Mouse (Mus musculus): ENCODE measurements around the gene Armc12. TPM values are rescaled to one million over a fixed set of nuclear protein-coding genes. Genes with fewer than 3 reads are reported as not detected.

The Armc12 gene
- polyA plus RNA-seq, 1 experiment from 2014 or later: not detected

- H3K27me3 ChIP-seq (replicated peaks; ENCODE audit: low read depth, poor library complexity, severe bottlenecking): peaks cover 3% of the 10 kb centered on the region; the same call in 1 of the 2 replicates
- no peak overlapping the region for H3K4me3 ChIP-seq
- 66% methylated on average over 7 of the region's 7 CpGs for WGBS
- no peak for DNase-seq (ENCODE audit: low spot score)
- no peaks in the 10 kb centered on the region for H3K36me3 ChIP-seq (replicated peaks)
- peaks cover 13% of the 10 kb centered on the region for H3K4me1 ChIP-seq
- H3K9me3 ChIP-seq: peaks cover 2% of the 10 kb centered on the region; the same call in 1 of the 2 replicates
- no peak overlapping the region; the same call in 1 of the 2 replicates for H3K27ac ChIP-seq (replicated peaks)
These were observed 28.3 kb upstream of the Armc12 start for GRCm38 (mm10) chr17:28502196-28502821.

GRCm38 (mm10) chr17:28504182-28504581, 26.4 kb upstream of the Armc12 start:
- peaks cover 7% of the 10 kb centered on the region; the same call in 1 of the 2 replicates for H3K27me3 ChIP-seq (replicated peaks; ENCODE audit: low read depth, poor library complexity, severe bottlenecking)
- DNase-seq (ENCODE audit: low spot score): no peak
- no peaks in the 10 kb centered on the region for H3K9me3 ChIP-seq
- H3K36me3 ChIP-seq (replicated peaks): no peaks in the 10 kb centered on the region
- WGBS: 78% methylated on average over 6 of the region's 6 CpGs
- no peak overlapping the region for H3K4me3 ChIP-seq
- H3K27ac ChIP-seq (replicated peaks): no peak overlapping the region
- peaks cover 19% of the 10 kb centered on the region for H3K4me1 ChIP-seq

- Histone ChIP-seq H3K27ac (replicated peaks) (no peak overlapping the region), H3K27me3 (replicated peaks; ENCODE audit: low read depth, poor library complexity, severe bottlenecking) (peaks cover 9% of the 10 kb centered on the region; the same call in 1 of the 2 replicates), H3K4me1 (peaks cover 25% of the 10 kb centered on the region), H3K9me3 (no peaks in the 10 kb centered on the region), H3K4me3 (no peak overlapping the region), H3K36me3 (replicated peaks) (no peaks in the 10 kb centered on the region)
- 94% methylated on average over 4 of the region's 4 CpGs for WGBS
- no peak for DNase-seq (ENCODE audit: low spot score)
These were observed 25.0 kb upstream of the Armc12 start for GRCm38 (mm10) chr17:28505591-28505990.

- H3K4me1 ChIP-seq: peaks cover 38% of the 10 kb centered on the region
- H3K9me3 ChIP-seq: no peaks in the 10 kb centered on the region
- no peak for DNase-seq (ENCODE audit: low spot score)
- WGBS: 15% methylated on average over 5 of the region's 5 CpGs
- H3K36me3 ChIP-seq (replicated peaks): no peaks in the 10 kb centered on the region
- peaks cover 15% of the 10 kb centered on the region; the same call in 1 of the 2 replicates for H3K27me3 ChIP-seq (replicated peaks; ENCODE audit: low read depth, poor library complexity, severe bottlenecking)
- H3K4me3 ChIP-seq: no peak overlapping the region
- peak overlapping the region; percentile 77 for H3K27ac ChIP-seq (replicated peaks)
These were observed 23.7 kb upstream of the Armc12 start for GRCm38 (mm10) chr17:28506895-28507294.

- Histone ChIP-seq H3K9me3 (no peaks in the 10 kb centered on the region), H3K27me3 (replicated peaks; ENCODE audit: low read depth, poor library complexity, severe bottlenecking) (peaks cover 19% of the 10 kb centered on the region), H3K4me1 (peaks cover 44% of the 10 kb centered on the region), H3K27ac (replicated peaks) (peak overlapping the region; percentile 77), H3K4me3 (no peak overlapping the region), H3K36me3 (replicated peaks) (no peaks in the 10 kb centered on the region)
- DNase-seq (ENCODE audit: low spot score): no peak
- 17% methylated on average over 5 of the region's 5 CpGs for WGBS
These were observed 23.1 kb upstream of the Armc12 start for GRCm38 (mm10) chr17:28507496-28507895.

GRCm38 (mm10) chr17:28510445-28511342, 19.9 kb upstream of the Armc12 start:
- H3K27ac ChIP-seq (replicated peaks): peak overlapping the region; percentile 84
- peaks cover 66% of the 10 kb centered on the region for H3K4me1 ChIP-seq

GRCm38 (mm10) chr17:28511616-28512541, 18.7 kb upstream of the Armc12 start:
- peak; percentile 60 for DNase-seq (ENCODE audit: low spot score)
- no peaks in the 10 kb centered on the region for H3K36me3 ChIP-seq (replicated peaks)
- peaks cover 57% of the 10 kb centered on the region for H3K27me3 ChIP-seq (replicated peaks; ENCODE audit: low read depth, poor library complexity, severe bottlenecking)
- H3K4me1 ChIP-seq: peaks cover 65% of the 10 kb centered on the region
- no peaks in the 10 kb centered on the region for H3K9me3 ChIP-seq
- peak overlapping the region; percentile 46 for H3K4me3 ChIP-seq
- 33% methylated on average over 9 of the region's 9 CpGs for WGBS
- peak overlapping the region; percentile 84 for H3K27ac ChIP-seq (replicated peaks)

More at GRCm38 (mm10) chr17:28510445-28511342, 19.9 kb upstream of the Armc12 start:
- Histone ChIP-seq H3K4me3 (peak overlapping the region; percentile 46), H3K9me3 (no peaks in the 10 kb centered on the region), H3K36me3 (replicated peaks) (no peaks in the 10 kb centered on the region), H3K27me3 (replicated peaks; ENCODE audit: low read depth, poor library complexity, severe bottlenecking) (peaks cover 45% of the 10 kb centered on the region)
- peak; percentile 45 for DNase-seq (ENCODE audit: low spot score)
- 5% methylated on average over 28 of the region's 28 CpGs for WGBS

- Histone ChIP-seq H3K27me3 (replicated peaks; ENCODE audit: low read depth, poor library complexity, severe bottlenecking) (peaks cover 58% of the 10 kb centered on the region), H3K36me3 (replicated peaks) (no peaks in the 10 kb centered on the region), H3K9me3 (no peaks in the 10 kb centered on the region), H3K27ac (replicated peaks) (peak overlapping the region; percentile 66), H3K4me3 (no peak overlapping the region), H3K4me1 (peaks cover 65% of the 10 kb centered on the region)
- 39% methylated on average over 6 of the region's 6 CpGs for WGBS
- no peak for DNase-seq (ENCODE audit: low spot score)
These were observed 17.9 kb upstream of the Armc12 start for GRCm38 (mm10) chr17:28512696-28513095.

GRCm38 (mm10) chr17:28513337-28513736, 17.3 kb upstream of the Armc12 start:
- peaks cover 70% of the 10 kb centered on the region for H3K4me1 ChIP-seq
- no peaks in the 10 kb centered on the region for H3K36me3 ChIP-seq (replicated peaks)
- H3K27ac ChIP-seq (replicated peaks): no peak overlapping the region
- no peak overlapping the region for H3K4me3 ChIP-seq
- WGBS: 77% methylated on average over 1 of the region's 1 CpGs
- no peaks in the 10 kb centered on the region for H3K9me3 ChIP-seq
- peaks cover 65% of the 10 kb centered on the region for H3K27me3 ChIP-seq (replicated peaks; ENCODE audit: low read depth, poor library complexity, severe bottlenecking)
- DNase-seq (ENCODE audit: low spot score): no peak

- H3K36me3 ChIP-seq (replicated peaks): no peaks in the 10 kb centered on the region
- H3K27ac ChIP-seq (replicated peaks): 0 out of 2 replicates have a peak overlapping the region, but pooled peaks have one; percentile 12
- no peaks in the 10 kb centered on the region for H3K9me3 ChIP-seq
- no peak overlapping the region for H3K4me3 ChIP-seq
- DNase-seq (ENCODE audit: low spot score): no peak
- 60% methylated on average over 7 of the region's 7 CpGs for WGBS
- peaks cover 70% of the 10 kb centered on the region for H3K27me3 ChIP-seq (replicated peaks; ENCODE audit: low read depth, poor library complexity, severe bottlenecking)
- peaks cover 75% of the 10 kb centered on the region for H3K4me1 ChIP-seq
These were observed 16.8 kb upstream of the Armc12 start for GRCm38 (mm10) chr17:28513844-28514243.

GRCm38 (mm10) chr17:28514555-28514954, 16.1 kb upstream of the Armc12 start:
- no peak for DNase-seq (ENCODE audit: low spot score)
- no peaks in the 10 kb centered on the region for H3K36me3 ChIP-seq (replicated peaks)
- no peak overlapping the region for H3K4me3 ChIP-seq
- no peak overlapping the region for H3K27ac ChIP-seq (replicated peaks)
- H3K27me3 ChIP-seq (replicated peaks; ENCODE audit: low read depth, poor library complexity, severe bottlenecking): peaks cover 76% of the 10 kb centered on the region
- WGBS: 74% methylated on average over 5 of the region's 5 CpGs
- no peaks in the 10 kb centered on the region for H3K9me3 ChIP-seq
- peaks cover 77% of the 10 kb centered on the region for H3K4me1 ChIP-seq
